Mouse (Mus musculus) midbrain, embryonic 15.5 days (tissue): Measurements from ENCODE around the gene Atp8a1. TPM values are rescaled to one million over a fixed set of nuclear protein-coding genes. Genes with fewer than 3 reads are reported as not detected.
A peak's percentile ranks its signal among the peaks of the same experiment; 100 is the strongest.

ENCODE experiments used
- ATAC-seq: fragments of 200-750 bp; cut with Nextera tagmentation; replicated peaks from 2 replicates; pipeline ENCODE4 v1.8.0; 2017; ENCODE audit warnings: moderate TSS enrichment
- H3K27ac ChIP-seq: fragments of 300-500 bp; sonication (generic); 2 replicates; pipeline ENCODE4 v1.5.1; 2015; ENCODE audit warnings: mild to moderate bottlenecking, inconsistent platforms
- H3K27me3 ChIP-seq: fragments of 300-500 bp; sonication (generic); replicated peaks from 2 replicates; pipeline ENCODE4 v1.6.1; 2015; ENCODE audit warnings: inconsistent platforms
- H3K36me3 ChIP-seq: fragments of 300-500 bp; sonication (generic); replicated peaks from 2 replicates; pipeline ENCODE4 v1.6.1; 2015; ENCODE audit warnings: inconsistent platforms
- H3K4me1 ChIP-seq: fragments of 300-500 bp; sonication (generic); 2 replicates; pipeline ENCODE4 v1.6.1; 2015; ENCODE audit warnings: inconsistent platforms
- H3K4me2 ChIP-seq: fragments of 300-500 bp; sonication (generic); 2 replicates; pipeline ENCODE4 v1.6.1; 2015; ENCODE audit warnings: inconsistent platforms, mild to moderate bottlenecking, moderate library complexity
- H3K4me3 ChIP-seq: fragments of 300-500 bp; sonication (generic); 2 replicates; pipeline ENCODE4 v1.5.1; 2015; ENCODE audit warnings: mild to moderate bottlenecking, inconsistent platforms
- H3K9ac ChIP-seq: fragments of 300-500 bp; sonication (generic); 2 replicates; pipeline ENCODE4 v1.6.1; 2015; ENCODE audit warnings: mild to moderate bottlenecking, inconsistent platforms
- H3K9me3 ChIP-seq: fragments of 300-500 bp; sonication (generic); 2 replicates; pipeline ENCODE4 v1.6.1; 2016; ENCODE audit warnings: inconsistent platforms
- WGBS: fragments of 180-500 bp; shearing (Covaris S2); methylation state at CpG from one replicate; pipeline ENCODE4 v1.1.7; 2015; ENCODE audit warnings: mixed read lengths; 5-methylcytosine and 5-hydroxymethylcytosine counted together
- polyA plus RNA-seq: library from polyadenylated mRNA; unstranded; fragments of >200 nt; fragmentation: Nextera tagmentation; extraction: Ambion mirVana; gene quantifications from 2 replicates; pipeline ENCODE4 v1.2.1, GENCODE M21; 2015

Gene Atp8a1
- polyA plus RNA-seq, 1 experiment from 2014 or later: 53.6 TPM

GRCm38 (mm10) chr5:67848511-67849014 is 1.3 kb upstream of the Atp8a1 start:
- WGBS: 35% methylated on average over 12 of the region's 12 CpGs
- Histone ChIP-seq H3K27me3 (no peaks in the 10 kb centered on the region), H3K27ac (peak overlapping the region; percentile 94), H3K9ac (no peak overlapping the region; the same call in 1 of the 2 replicates), H3K4me1 (peaks cover 42% of the 10 kb centered on the region), H3K9me3 (no peaks in the 10 kb centered on the region), H3K36me3 (no peaks in the 10 kb centered on the region), H3K4me3 (peak overlapping the region; percentile 82), H3K4me2 (peak overlapping the region; percentile 86)
- no peak for ATAC-seq

- Histone ChIP-seq H3K9me3 (no peaks in the 10 kb centered on the region), H3K9ac (peak overlapping the region; percentile 79), H3K27ac (peak overlapping the region; percentile 94), H3K4me1 (peaks cover 55% of the 10 kb centered on the region), H3K4me3 (peak overlapping the region; percentile 82), H3K36me3 (no peaks in the 10 kb centered on the region), H3K27me3 (no peaks in the 10 kb centered on the region), H3K4me2 (peak overlapping the region; percentile 86)
- peak; percentile 14 for ATAC-seq
- under 1% methylated on average over 38 of the region's 39 CpGs for WGBS
Observed at GRCm38 (mm10) chr5:67846361-67847224, 641 bp downstream of the Atp8a1 start.

GRCm38 (mm10) chr5:67845190-67845691 is 2.0 kb downstream of the Atp8a1 start:
- H3K4me1 ChIP-seq: peaks cover 56% of the 10 kb centered on the region
- 13% methylated on average over 8 of the region's 8 CpGs for WGBS
- H3K9ac ChIP-seq: peak overlapping the region; percentile 79

GRCm38 (mm10) chr5:67844070-67844469 is 3.2 kb downstream of the Atp8a1 start:
- ATAC-seq: no peak
- H3K4me2 ChIP-seq: peak overlapping the region; percentile 86
- WGBS: 74% methylated on average over 4 of the region's 4 CpGs

More at GRCm38 (mm10) chr5:67845190-67845691, 2.0 kb downstream of the Atp8a1 start:
- Histone ChIP-seq H3K36me3 (no peaks in the 10 kb centered on the region), H3K9me3 (no peaks in the 10 kb centered on the region), H3K4me2 (peak overlapping the region; percentile 86), H3K4me3 (peak overlapping the region; percentile 82), H3K27me3 (no peaks in the 10 kb centered on the region), H3K27ac (no peak overlapping the region)
- no peak for ATAC-seq

GRCm38 (mm10) chr5:67842306-67842705 is 4.9 kb downstream of the Atp8a1 start:
- no peak for ATAC-seq
- no peaks in the 10 kb centered on the region for H3K9me3 ChIP-seq
- no peak overlapping the region for H3K9ac ChIP-seq
- peaks cover 38% of the 10 kb centered on the region for H3K4me1 ChIP-seq
- no peak overlapping the region for H3K4me3 ChIP-seq
- no peaks in the 10 kb centered on the region for H3K36me3 ChIP-seq
- H3K27ac ChIP-seq: no peak overlapping the region
- H3K27me3 ChIP-seq: no peaks in the 10 kb centered on the region
- WGBS: 11% methylated on average over 6 of the region's 6 CpGs
- H3K4me2 ChIP-seq: peak overlapping the region; percentile 23

More at GRCm38 (mm10) chr5:67844070-67844469, 3.2 kb downstream of the Atp8a1 start:
- Histone ChIP-seq H3K9me3 (no peaks in the 10 kb centered on the region), H3K27me3 (no peaks in the 10 kb centered on the region), H3K27ac (no peak overlapping the region), H3K4me3 (no peak overlapping the region), H3K36me3 (no peaks in the 10 kb centered on the region), H3K4me1 (peaks cover 52% of the 10 kb centered on the region), H3K9ac (no peak overlapping the region)

GRCm38 (mm10) chr5:67833841-67834240 is 13.4 kb downstream of the Atp8a1 start:
- H3K9ac ChIP-seq: no peak overlapping the region
- ATAC-seq: no peak
- no peak overlapping the region for H3K4me3 ChIP-seq
- H3K9me3 ChIP-seq: no peaks in the 10 kb centered on the region
- no peaks in the 10 kb centered on the region for H3K36me3 ChIP-seq
- 97% methylated on average over 5 of the region's 5 CpGs for WGBS
- no peak overlapping the region for H3K4me2 ChIP-seq
- H3K4me1 ChIP-seq: no peaks in the 10 kb centered on the region
- H3K27ac ChIP-seq: no peak overlapping the region
- H3K27me3 ChIP-seq: no peaks in the 10 kb centered on the region

GRCm38 (mm10) chr5:67831293-67832147 is 15.7 kb downstream of the Atp8a1 start:
- ATAC-seq: no peak
- 83% methylated on average over 10 of the region's 10 CpGs for WGBS
- H3K27me3 ChIP-seq: no peaks in the 10 kb centered on the region
- no peaks in the 10 kb centered on the region for H3K9me3 ChIP-seq
- H3K4me3 ChIP-seq: no peak overlapping the region
- H3K9ac ChIP-seq: no peak overlapping the region
- H3K27ac ChIP-seq: no peak overlapping the region
- H3K4me1 ChIP-seq: no peaks in the 10 kb centered on the region
- no peak overlapping the region for H3K4me2 ChIP-seq
- H3K36me3 ChIP-seq: no peaks in the 10 kb centered on the region

GRCm38 (mm10) chr5:67828356-67828755 is 18.9 kb downstream of the Atp8a1 start:
- no peak for ATAC-seq
- Histone ChIP-seq H3K27me3 (no peaks in the 10 kb centered on the region), H3K9ac (no peak overlapping the region), H3K36me3 (no peaks in the 10 kb centered on the region), H3K9me3 (no peaks in the 10 kb centered on the region), H3K4me2 (no peak overlapping the region), H3K27ac (no peak overlapping the region), H3K4me3 (no peak overlapping the region), H3K4me1 (no peaks in the 10 kb centered on the region)
- 89% methylated on average over 3 of the region's 3 CpGs for WGBS

- ATAC-seq: no peak
- Histone ChIP-seq H3K27me3 (no peaks in the 10 kb centered on the region), H3K9ac (no peak overlapping the region), H3K4me1 (no peaks in the 10 kb centered on the region), H3K4me2 (no peak overlapping the region), H3K4me3 (no peak overlapping the region), H3K27ac (no peak overlapping the region), H3K9me3 (no peaks in the 10 kb centered on the region), H3K36me3 (no peaks in the 10 kb centered on the region)
- WGBS: 80% methylated on average over 3 of the region's 3 CpGs
Observed at GRCm38 (mm10) chr5:67826935-67827334, 20.3 kb downstream of the Atp8a1 start.

GRCm38 (mm10) chr5:67826278-67826677 is 21.0 kb downstream of the Atp8a1 start:
- Histone ChIP-seq H3K4me2 (no peak overlapping the region), H3K27ac (no peak overlapping the region), H3K4me3 (no peak overlapping the region), H3K36me3 (no peaks in the 10 kb centered on the region), H3K9me3 (no peaks in the 10 kb centered on the region), H3K27me3 (no peaks in the 10 kb centered on the region), H3K4me1 (no peaks in the 10 kb centered on the region), H3K9ac (no peak overlapping the region)
- WGBS: 91% methylated on average over 9 of the region's 9 CpGs
- ATAC-seq: no peak

- ATAC-seq: no peak
- no peak overlapping the region for H3K9ac ChIP-seq
Observed at GRCm38 (mm10) chr5:67824600-67824999, 22.6 kb downstream of the Atp8a1 start.

GRCm38 (mm10) chr5:67823771-67824170 is 23.5 kb downstream of the Atp8a1 start:
- H3K9me3 ChIP-seq: no peaks in the 10 kb centered on the region
- H3K4me2 ChIP-seq: no peak overlapping the region
- WGBS: 87% methylated on average over 5 of the region's 5 CpGs
- H3K4me3 ChIP-seq: no peak overlapping the region
- no peaks in the 10 kb centered on the region for H3K4me1 ChIP-seq
- H3K27ac ChIP-seq: no peak overlapping the region
- no peak for ATAC-seq
- no peaks in the 10 kb centered on the region for H3K27me3 ChIP-seq
- no peaks in the 10 kb centered on the region for H3K36me3 ChIP-seq
- no peak overlapping the region for H3K9ac ChIP-seq

More at GRCm38 (mm10) chr5:67824600-67824999, 22.6 kb downstream of the Atp8a1 start:
- no peaks in the 10 kb centered on the region for H3K9me3 ChIP-seq
- H3K27ac ChIP-seq: no peak overlapping the region
- H3K4me1 ChIP-seq: no peaks in the 10 kb centered on the region
- no peak overlapping the region for H3K4me3 ChIP-seq
- H3K4me2 ChIP-seq: no peak overlapping the region
- no peaks in the 10 kb centered on the region for H3K36me3 ChIP-seq
- 81% methylated on average over 2 of the region's 2 CpGs for WGBS
- H3K27me3 ChIP-seq: no peaks in the 10 kb centered on the region
